Mouse (Mus musculus) fibroblast of lung, adult 2 months (primary cell): ENCODE data around the gene Ptgir.
A peak's percentile ranks its signal among the peaks of the same experiment; 100 is the strongest.

Source experiments
- DNase-seq: peaks from one replicate; pipeline ENCODE4 v3.0.0-alpha.2; 2011; ENCODE audit warnings: low read depth

Gene Ptgir

DNA sequence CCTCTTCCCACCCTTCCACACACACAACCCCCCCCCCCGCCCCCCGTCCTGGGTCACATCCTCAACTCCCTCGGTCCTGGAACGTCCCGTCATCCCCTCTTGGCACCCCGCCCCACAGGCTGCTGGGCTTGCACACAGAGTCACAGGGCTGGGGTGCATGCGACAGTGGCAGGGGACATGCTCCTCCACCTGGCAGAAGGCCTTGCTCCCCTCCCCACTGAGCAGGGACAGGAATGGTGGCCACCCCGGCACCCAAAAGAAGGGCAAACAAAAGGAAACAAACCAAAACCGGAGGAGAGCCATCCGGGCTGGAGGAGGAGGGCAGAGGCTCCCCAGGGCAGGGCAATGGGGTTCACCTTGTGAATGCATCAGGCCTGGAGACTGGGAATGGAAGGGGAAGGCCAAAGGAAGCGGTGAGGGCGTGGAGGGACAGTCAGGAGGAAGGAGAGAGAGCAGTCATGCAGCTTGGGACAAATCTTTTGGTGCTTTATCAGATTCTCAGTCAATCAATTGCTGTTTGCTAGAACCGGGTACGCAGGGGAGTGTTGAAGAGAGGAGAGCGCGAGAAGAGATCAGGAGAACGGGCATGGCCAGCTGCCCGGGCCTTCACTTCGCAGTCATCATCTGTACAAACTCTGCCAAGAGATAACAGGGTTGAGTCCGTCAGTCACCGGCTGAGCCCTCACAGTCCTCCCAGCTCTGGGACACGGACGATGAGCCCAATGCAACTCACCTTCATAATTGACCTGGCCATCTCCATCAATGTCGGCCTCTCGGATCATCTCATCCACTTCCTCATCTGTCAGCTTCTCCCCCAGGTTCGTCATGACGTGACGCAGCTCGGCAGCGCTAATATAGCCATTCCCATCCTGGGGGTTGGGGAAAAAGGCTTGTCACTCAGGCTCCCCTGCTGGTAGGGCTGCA lies 10.3 kb downstream of the Ptgir start:
- no peak for DNase-seq

DNA sequence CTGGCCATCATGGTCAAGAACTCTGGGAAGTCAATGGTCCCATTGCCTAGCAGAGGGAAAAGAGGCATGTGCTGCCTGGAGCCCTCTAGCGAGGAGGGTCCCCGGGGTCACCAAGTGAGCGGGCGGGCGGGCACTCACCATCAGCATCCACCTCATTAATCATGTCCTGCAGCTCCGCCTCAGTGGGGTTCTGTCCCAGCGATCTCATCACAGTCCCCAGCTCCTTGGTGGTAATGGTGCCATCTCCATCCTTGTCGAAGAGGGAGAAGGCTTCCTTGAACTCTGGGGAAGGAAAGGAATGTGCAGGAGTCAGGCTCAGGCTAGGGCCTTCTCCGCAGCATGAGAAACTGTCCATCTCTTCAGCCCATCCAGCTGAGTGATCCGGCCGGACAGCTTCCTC lies 11.2 kb downstream of the Ptgir start:
- DNase-seq = no peak

DNA sequence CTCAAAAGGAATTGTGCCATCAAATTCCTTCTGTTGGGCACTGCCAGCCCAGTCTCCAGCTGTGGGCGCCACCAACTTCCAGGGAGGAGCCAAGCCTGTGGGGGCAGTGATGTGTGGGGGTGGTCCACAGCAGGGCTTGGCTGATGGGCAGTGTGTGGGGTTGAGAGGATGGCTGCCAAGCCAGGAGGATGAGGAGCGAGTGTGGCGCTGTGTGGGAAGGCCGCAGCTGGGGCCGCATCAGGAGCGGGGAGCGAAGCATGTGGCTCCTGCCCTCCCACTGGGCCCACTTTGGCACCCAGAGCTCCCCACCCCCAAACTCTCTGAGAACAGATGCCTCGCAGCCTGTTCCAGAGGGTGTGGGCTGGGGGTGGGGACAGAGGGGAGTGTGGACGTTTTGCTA lies 11.7 kb downstream of the Ptgir start:
- DNase-seq = no peak

DNA sequence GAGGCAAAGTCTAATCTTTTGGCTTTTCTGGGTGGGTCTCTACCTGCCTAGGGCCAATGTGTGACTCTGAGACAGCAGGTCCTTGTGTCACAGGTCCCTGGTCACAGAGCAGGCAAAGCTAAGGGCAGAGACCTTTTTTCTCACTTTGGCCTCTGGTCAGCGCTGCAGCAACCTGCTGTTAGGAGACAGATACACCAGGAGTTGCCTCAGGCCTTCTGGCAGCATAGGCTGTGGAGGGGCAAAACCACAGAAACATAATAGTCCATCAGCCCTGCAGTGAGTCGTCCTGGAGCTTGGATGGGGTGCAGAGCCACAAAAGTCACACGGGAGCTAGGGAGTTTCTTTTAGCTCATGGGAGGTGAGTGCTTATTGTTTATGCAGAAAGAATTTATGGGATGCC lies 12.4 kb downstream of the Ptgir start:
- no peak for DNase-seq

DNA sequence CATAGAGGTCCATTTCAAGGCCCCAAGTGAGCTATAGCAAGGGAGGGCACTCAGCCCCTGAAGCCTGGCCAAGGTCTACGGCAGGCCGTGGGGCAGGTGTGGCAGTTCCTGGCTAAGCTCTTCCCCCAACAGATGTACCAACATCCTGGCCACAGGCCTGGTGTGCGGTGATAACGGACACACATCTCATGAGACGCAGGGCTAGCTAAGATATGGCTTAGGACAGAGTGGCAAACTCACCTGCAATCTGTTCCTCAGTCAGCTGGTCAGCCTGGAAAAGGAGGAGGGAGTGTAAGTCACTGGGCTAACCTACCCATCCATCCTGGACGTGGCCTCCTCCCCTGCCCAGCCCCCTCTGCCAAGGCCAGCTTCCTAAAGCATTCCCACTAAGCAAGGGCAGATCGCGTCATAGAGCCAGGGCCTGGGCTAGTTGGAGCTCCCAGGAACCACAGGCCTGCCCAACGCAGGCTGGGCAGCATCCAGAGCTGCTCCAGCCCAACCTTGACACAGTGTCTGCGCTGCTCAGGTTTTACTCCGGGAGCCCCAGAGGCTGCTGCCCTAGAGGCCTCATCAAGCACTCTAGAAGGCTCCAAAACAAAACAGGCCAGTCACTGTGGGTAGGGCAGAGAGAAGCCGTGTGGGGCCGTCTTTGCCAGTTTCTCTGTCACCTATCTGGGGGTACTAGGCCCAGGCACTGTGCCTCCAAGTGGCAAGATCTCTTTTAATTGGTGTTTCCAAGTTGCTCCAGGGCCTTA lies 13.3 kb downstream of the Ptgir start:
- DNase-seq = no peak

DNA sequence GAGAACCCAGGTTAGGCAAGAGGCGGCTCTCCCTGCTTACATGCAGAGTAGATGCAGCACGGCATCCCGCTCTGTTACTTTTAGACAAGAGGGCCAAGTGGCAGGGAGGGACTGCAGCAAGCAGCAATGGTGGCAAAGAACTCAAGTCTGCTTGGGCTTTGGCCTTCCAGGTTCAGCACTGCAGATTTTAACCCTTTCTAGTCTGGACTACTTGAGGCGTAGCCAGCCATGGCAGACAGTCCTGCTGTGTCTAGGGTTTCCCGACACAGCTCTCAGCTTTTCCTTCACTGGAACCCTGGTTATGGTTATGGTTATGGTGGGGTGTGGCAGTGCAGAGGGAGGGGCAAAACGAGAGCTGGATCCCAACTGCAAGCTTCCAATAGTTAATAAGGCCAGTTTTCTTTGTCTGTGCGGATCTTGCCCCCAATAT lies 13.9 kb downstream of the Ptgir start:
- no peak for DNase-seq

DNA sequence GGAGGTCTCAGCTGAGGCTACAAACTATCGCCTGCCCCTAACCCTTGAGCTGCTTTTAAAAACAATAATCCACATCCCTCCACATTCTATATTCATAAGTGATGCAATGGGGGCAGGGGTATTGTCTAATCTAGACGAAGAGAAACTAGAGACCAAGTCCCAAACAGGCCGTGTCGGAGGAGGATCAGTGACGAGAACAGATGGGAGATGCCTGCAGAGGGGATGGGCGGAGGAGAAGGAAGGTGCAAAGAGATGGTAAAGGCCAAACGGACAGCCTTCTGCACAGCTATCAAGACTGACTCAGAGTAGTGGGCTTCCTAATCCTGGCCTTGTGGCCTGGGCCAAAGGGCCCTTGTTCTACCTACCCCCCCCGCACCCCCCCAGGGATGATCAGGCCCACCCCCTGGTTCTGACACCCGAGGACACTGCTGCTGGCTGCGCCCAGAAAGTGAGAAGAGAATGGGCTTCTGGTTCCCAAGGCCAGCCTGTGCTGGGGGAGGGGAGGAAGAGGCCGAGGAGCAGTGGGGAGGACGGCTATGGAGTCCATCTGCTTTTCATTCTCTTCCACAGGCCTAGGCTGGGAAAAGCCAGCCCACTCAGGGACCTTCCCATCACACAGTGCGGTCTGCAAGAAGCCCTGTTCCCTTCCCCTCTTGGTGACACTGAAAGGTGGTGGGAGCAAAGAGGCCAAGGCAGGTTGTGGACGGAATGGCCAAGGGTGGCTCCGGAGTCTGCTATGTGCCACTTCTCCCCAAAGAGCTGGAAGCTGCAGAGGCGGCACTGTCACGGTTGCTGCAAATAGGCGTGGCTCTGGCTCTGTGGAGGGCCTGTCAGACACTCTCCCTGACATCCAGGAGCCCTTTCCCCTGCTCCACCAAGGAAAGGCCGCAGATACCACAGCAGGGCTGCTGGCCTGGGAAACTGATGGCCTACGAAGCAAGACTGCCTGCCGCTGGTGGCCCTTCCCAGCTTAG lies 14.8 kb downstream of the Ptgir start:
- DNase-seq = no peak

- DNase-seq = no peak
These were observed 15.6 kb downstream of the Ptgir start for GRCm38 (mm10) chr7:16921881-16922335.

GRCm38 (mm10) chr7:16922360-16922973 lies 16.2 kb downstream of the Ptgir start:
- no peak for DNase-seq

- DNase-seq = no peak
These were observed 17.2 kb downstream of the Ptgir start for GRCm38 (mm10) chr7:16923283-16924036.

DNA sequence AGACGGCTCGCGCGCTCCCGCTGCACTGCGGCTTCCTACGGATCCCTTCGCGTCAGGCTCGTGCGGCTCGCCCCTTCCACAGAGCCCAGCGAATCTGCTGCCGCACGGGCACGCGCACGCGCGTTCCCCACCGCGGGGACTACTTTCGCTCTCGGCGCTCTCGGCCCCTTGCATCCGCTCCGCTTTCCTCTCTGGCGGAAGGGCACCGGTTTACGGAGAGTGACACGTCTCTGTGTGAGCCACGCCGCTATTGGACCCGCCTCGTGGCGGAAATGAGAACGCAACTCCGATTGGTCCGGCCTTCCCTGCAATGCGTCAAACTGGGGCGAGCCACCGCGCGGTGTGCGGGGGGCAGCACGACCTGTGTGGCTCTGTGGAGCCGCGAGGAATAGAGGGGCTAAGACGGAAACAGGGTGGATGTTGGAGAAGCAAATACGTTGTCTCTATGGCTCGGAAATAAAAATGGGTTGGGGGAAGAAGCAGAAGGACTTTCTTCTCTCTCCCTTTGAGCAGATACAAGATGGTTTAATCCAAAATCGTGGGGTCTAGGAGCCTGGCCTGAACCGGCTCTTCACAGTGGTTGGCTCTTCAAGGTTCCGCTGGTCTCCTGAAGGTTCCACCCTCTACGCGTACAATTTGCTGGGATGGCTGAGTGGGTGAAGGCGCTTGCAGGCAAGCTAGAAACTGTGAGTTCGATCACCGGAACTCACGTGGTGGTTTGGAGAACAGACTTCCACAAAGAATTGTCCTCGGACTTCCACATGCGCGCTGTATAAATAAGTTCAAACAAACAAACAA lies 17.9 kb downstream of the Ptgir start, which contains the start of gene Calm3:
Calm3 (minus strand) TSS at position 78 of the 798 bp plus-strand sequence.
- peak; percentile 98 for DNase-seq

- DNase-seq = no peak
These were observed 22.1 kb downstream of the Ptgir start for GRCm38 (mm10) chr7:16928341-16928740.

DNA sequence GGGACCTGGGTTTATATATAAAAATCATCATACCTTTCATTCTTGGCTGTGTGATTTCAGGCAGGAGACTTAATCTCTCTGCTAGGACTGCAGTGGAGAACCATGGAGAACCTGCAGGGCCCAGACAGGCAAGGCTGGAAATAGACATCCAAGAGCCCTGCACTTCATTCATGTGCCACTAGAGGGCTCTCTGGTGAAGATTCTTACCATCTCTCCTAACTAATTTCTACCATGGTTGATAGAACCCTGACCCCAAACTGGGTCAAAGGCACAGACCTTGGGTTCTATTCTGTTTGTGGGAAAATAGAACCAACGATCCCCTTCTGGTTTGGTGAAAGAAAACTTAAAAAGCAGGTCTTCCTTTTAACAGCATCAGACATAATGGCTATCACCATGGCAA lies 24.6 kb downstream of the Ptgir start:
- no peak for DNase-seq

- DNase-seq = no peak
These were observed 25.8 kb downstream of the Ptgir start for GRCm38 (mm10) chr7:16931968-16932627.

DNA sequence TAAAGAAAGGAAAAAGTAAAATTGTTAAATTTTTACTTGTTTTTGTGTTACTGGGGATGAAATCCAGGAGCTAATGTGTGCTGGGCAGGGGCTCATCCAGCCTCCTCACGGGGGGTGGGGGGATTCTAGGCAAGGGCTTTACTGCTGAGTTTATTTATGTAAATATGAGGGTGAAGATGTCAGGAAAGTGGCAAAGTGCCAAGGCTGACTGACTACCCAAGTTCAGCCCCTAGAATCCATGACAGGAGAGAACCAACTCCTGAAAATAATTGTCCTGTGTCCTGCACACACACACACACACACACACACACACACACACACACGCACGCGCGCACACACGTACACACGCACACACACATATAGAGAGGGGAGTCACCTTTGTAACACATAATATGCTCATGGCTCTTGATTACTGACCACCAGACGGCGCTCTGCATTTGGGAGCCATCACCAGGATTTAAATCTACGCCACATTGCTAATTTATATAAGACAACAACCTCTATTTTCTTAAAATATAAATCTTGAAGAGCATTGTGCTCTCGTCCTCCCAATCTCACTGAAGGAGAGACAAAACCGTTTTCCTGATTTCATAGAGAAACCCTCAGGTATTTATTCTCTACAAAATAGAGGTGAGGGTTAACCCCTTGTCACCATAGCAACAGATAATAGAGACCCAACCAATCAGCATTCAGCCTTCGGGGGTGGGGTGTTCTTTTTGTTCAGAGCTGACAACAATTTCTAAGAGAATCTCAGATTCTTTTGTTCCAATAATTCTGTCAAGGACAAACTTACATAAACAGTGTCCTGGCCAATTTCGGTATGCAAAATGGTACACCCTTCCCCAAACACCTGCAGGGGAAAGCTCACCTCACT lies 26.7 kb downstream of the Ptgir start:
- DNase-seq = no peak

DNA sequence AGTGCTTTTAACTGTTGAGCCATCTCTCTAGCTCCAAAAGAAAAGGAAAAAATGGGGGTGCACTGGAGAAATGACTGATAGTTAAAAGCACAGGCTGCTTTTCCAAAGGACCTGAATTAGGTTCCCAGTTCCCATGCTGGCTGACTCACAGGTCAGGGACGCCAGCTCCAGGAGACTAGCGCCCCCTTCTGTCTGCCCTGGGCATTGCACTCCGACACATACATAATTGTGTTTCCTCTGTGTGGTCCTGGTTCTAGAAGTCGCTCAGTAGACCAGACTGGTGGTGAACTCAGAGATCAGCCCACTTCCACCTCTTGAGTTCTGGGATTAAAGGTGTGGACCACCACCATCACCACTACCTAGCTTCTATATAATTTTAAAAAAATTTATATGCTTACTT lies 31.0 kb downstream of the Ptgir start:
- no peak for DNase-seq

- DNase-seq = no peak
These were observed 32.0 kb downstream of the Ptgir start for GRCm38 (mm10) chr7:16938117-16938791.

DNA sequence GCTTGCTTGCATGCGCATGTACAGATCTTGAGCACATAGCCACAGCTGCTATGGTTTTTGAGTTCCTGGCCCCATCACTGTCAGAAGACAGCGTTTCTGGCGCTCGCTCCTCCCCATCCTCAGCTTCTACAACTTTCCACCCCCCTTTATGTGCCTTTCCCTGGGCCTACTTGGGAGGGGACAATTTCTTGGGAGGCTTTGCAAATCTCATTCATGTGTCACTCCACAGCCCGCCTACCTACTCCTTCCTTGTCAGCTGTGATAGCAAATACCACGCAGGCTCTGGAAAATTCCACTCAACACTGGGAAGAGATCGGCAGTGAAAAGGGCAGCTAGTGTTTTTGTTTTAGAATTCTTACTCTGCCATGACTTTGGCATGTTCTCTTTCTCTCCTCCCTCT lies 34.0 kb downstream of the Ptgir start:
- no peak for DNase-seq
